Mouse (Mus musculus) forebrain, embryonic 11.5 days (tissue): ENCODE measurements around the gene Galnt12. TPM values are rescaled to one million over a fixed set of nuclear protein-coding genes. Genes with fewer than 3 reads are reported as not detected.

Experiments
- ATAC-seq: fragments of 200-750 bp; cut with Nextera tagmentation; replicated peaks from 2 replicates; pipeline ENCODE4 v1.8.0; 2017; ENCODE audit warnings: moderate TSS enrichment; ENCODE audit not compliant: low FRiP score
- DNase-seq: peaks from one replicate; pipeline ENCODE4 v3.0.0-alpha.2; 2017; ENCODE audit warnings: low spot score
- H3K27ac ChIP-seq: fragments of 300-500 bp; sonication (generic); 2 replicates; pipeline ENCODE4 v1.5.1; 2014; ENCODE audit warnings: low read depth, low read length
- H3K27me3 ChIP-seq: fragments of 300-500 bp; sonication (generic); 2 replicates; pipeline ENCODE4 v1.6.1; 2014; ENCODE audit warnings: mild to moderate bottlenecking, low read length, mixed read lengths; ENCODE audit not compliant: control insufficient read depth, insufficient read depth
- H3K36me3 ChIP-seq: fragments of 300-500 bp; sonication (generic); 2 replicates; pipeline ENCODE4 v1.6.1; 2014; ENCODE audit warnings: mild to moderate bottlenecking, low read length, moderate library complexity, mixed read lengths; ENCODE audit not compliant: control insufficient read depth, insufficient read depth
- H3K4me1 ChIP-seq: fragments of 300-500 bp; sonication (generic); replicated peaks from 2 replicates; pipeline ENCODE4 v1.6.1; 2014; ENCODE audit warnings: low read length, mixed read lengths; ENCODE audit not compliant: control insufficient read depth, insufficient read depth
- H3K4me2 ChIP-seq: fragments of 300-500 bp; sonication (generic); 2 replicates; pipeline ENCODE4 v1.6.1; 2014; ENCODE audit warnings: low read depth, mild to moderate bottlenecking, low read length, moderate library complexity, mixed read lengths; ENCODE audit not compliant: severe bottlenecking
- H3K4me3 ChIP-seq: fragments of 300-500 bp; sonication (generic); 2 replicates; pipeline ENCODE4 v1.5.1; 2014; ENCODE audit warnings: low read depth, low read length
- H3K9ac ChIP-seq: fragments of 300-500 bp; sonication (generic); 2 replicates; pipeline ENCODE4 v1.6.1; 2014; ENCODE audit warnings: low read length
- H3K9me3 ChIP-seq: fragments of 300-500 bp; sonication (generic); 2 replicates; pipeline ENCODE4 v1.6.1; 2016; ENCODE audit warnings: low read length, mixed read lengths; ENCODE audit not compliant: control insufficient read depth
- WGBS: fragments of 180-500 bp; shearing (Covaris S2); extraction: QIAGEN DNeasy Blood & Tissue Kit; methylation state at CpG from one replicate; pipeline ENCODE4 v1.1.7; 2014; 5-methylcytosine and 5-hydroxymethylcytosine counted together
- polyA plus RNA-seq: library from polyadenylated mRNA; unstranded; fragments of >200 nt; fragmentation: Nextera tagmentation; extraction: Ambion mirVana; gene quantifications from 2 replicates; pipeline ENCODE4 v1.2.1, GENCODE M21; 2014

The Galnt12 gene
- polyA plus RNA-seq, 1 experiment from 2014 or later = 12.4 TPM

DNA sequence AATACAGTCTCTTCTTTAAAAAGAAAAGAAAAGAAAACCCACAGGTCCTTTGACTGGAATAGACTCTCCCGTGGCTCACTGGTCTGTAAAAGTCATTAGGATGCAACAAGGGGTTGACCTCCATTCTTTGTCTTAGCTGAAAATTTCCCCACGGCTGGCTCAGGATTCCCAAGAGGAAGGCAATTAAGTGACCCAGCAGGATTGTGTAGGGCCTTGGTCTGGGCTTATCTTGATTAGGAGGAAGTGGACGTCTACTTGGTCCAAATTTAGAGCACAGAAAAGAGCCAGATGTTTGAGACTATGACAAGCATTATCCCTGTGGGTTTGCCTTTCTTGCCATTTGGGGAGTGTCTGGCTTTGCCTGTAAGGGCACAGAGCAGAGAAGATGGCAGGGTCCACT is 58.3 kb downstream of the Galnt12 start:
- no peak for DNase-seq
- no peak overlapping the region for H3K4me3 ChIP-seq
- no peaks in the 10 kb centered on the region for H3K36me3 ChIP-seq
- WGBS = 19% methylated on average over 3 of the region's 3 CpGs
- H3K27ac ChIP-seq = no peak overlapping the region
- H3K27me3 ChIP-seq = no peaks in the 10 kb centered on the region
- H3K4me2 ChIP-seq = no peak overlapping the region
- ATAC-seq = no peak
- no peak overlapping the region for H3K9ac ChIP-seq
- H3K4me1 ChIP-seq = no peaks in the 10 kb centered on the region
- H3K9me3 ChIP-seq = no peaks in the 10 kb centered on the region

DNA sequence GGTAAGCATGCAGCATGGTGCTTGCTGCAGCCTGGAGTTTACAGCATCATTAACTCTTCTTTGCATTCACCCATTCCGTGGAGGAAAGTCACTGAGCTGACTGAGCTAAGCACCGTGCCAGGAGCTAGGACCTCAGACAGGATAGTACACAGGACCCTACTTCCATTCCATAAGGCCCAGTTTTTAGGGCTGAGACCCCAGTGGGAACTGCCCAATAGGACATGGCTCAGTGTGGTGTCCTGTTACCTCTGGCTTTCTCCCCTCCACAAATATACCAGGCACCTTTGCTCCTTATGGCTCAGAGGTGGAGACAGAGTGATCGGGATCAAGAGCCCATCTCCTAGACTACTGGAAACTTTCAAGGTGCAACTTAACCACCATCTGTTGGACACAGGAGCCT is 59.1 kb downstream of the Galnt12 start:
- H3K4me3 ChIP-seq = no peak overlapping the region
- H3K4me2 ChIP-seq = no peak overlapping the region
- ATAC-seq (no peak), DNase-seq (no peak)
- no peaks in the 10 kb centered on the region for H3K4me1 ChIP-seq
- 95% methylated on average over 3 of the region's 3 CpGs for WGBS
- H3K36me3 ChIP-seq = no peaks in the 10 kb centered on the region
- no peak overlapping the region for H3K27ac ChIP-seq
- H3K9me3 ChIP-seq = no peaks in the 10 kb centered on the region
- no peaks in the 10 kb centered on the region for H3K27me3 ChIP-seq
- no peak overlapping the region for H3K9ac ChIP-seq

DNA sequence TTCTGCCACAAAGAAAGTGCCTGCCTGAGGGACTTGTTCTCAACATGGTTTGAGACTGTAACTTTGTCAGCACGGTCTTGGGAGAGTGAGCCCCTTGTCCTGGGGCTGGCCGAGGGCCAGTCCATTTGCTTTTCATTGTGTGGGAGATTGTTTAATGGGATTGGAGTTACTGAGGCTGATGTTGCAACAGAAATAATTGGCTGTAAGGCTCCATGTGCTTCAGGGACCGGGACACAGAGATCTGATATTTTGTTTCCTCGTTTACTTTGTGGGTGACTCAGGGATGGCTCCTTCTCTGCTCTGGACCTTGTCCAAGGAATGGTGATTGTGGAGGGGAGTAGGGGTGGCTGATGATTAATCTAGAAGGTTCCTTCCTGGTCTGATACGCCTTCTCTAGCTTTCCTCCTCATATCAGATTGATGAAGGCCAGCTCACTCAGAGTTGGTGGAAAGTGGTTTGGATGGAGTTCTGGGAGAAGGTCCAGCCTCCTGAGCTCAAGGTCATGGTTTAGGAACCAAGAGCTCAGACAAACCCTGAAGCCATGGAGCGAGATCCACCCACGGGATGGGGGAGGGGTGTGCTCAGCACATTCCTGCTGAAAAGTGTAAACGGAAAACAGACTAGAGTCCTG is 60.0 kb downstream of the Galnt12 start:
- Histone ChIP-seq H3K9me3 (no peaks in the 10 kb centered on the region), H3K4me3 (no peak overlapping the region), H3K9ac (no peak overlapping the region), H3K4me1 (no peaks in the 10 kb centered on the region), H3K27me3 (no peaks in the 10 kb centered on the region), H3K4me2 (no peak overlapping the region), H3K27ac (no peak overlapping the region), H3K36me3 (no peaks in the 10 kb centered on the region)
- no peak for ATAC-seq
- DNase-seq = no peak
- 81% methylated on average over 8 of the region's 8 CpGs for WGBS

DNA sequence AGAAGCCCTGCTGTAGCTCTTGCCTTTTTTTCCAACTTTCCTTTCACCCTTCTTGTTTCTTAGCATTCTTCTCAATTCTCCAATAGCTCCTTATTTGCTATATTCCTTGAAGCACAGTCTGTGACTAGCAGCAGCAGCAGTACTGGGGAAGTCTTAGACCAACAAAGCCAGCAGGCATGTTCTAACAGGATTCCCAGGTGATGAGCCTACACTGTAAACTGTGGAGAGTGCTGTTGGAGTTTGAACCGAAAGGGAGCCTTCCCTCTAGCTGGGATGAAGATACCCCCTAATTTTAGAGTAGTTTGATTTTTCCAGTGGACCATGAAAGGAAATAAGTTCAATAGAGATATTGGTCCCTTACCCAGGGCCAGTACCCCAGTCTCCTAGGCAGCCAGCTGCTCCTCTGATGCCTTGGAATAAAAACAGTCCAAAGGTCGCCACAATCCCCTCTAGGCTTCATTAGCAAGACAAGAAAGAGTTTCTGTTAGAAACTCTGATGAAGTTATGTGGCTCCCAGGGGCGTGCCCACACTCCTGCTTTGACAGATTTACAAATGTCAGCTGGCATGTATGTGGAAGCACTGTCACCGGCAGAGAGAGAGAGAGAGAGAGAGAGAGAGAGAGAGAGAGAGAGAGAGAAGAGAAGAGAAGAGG is 69.5 kb downstream of the Galnt12 start:
- Histone ChIP-seq H3K4me2 (no peak overlapping the region), H3K4me3 (no peak overlapping the region), H3K27me3 (no peaks in the 10 kb centered on the region), H3K9ac (no peak overlapping the region), H3K9me3 (no peaks in the 10 kb centered on the region; the same call in 1 of the 2 replicates), H3K36me3 (no peaks in the 10 kb centered on the region), H3K4me1 (0 out of 2 replicates have a peak, but pooled peaks cover 2% of the 10 kb centered on the region), H3K27ac (no peak overlapping the region)
- ATAC-seq (no peak), DNase-seq (no peak)
- WGBS = 11% methylated on average over 3 of the region's 4 CpGs

DNA sequence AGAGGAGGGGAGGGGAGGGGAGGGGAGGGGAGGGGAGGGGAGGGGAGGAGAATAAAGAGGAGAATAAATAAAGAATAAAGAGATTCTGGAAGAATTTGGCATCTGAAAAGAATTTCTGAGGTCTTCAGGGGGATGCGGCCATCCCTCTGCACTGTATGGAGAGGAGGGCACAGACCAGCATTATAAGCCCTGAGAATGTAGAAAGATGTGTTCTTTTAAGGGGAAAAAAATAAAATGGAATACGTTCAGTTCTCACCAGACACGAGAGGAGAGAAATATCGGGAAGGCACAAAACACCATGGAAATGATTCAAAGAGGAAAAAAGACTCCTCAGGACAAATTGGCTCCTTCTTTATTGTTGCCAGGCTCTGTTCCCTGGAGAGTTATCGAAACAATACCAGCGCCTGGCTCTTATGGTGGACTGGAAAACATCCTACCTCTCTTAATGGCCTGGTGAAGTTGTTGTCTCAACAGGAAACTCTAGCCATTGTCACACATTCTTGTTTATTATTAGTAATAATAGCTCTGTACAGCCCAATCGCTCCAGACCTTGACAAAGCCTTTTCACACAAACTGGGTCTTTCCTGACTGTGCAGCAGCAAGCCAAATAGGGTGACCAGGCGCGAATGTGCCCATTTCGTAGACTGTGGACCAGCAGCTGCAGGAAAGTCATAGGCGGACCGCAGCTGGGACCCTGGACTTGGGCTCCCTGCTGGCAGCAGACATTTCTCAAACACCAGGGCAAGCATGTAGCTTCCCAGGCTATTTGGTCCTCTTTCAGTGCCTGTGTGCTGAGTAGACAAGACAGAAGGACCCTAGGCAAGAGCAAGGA is 70.3 kb downstream of the Galnt12 start:
- no peak overlapping the region for H3K27ac ChIP-seq
- 66% methylated on average over 12 of the region's 12 CpGs for WGBS
- no peak overlapping the region for H3K4me3 ChIP-seq
- H3K9ac ChIP-seq = no peak overlapping the region
- no peak overlapping the region for H3K4me2 ChIP-seq
- H3K9me3 ChIP-seq = no peaks in the 10 kb centered on the region; the same call in 1 of the 2 replicates
- no peak for ATAC-seq
- H3K27me3 ChIP-seq = no peaks in the 10 kb centered on the region
- H3K36me3 ChIP-seq = no peaks in the 10 kb centered on the region
- DNase-seq = no peak
- H3K4me1 ChIP-seq = 0 out of 2 replicates have a peak, but pooled peaks cover 2% of the 10 kb centered on the region

DNA sequence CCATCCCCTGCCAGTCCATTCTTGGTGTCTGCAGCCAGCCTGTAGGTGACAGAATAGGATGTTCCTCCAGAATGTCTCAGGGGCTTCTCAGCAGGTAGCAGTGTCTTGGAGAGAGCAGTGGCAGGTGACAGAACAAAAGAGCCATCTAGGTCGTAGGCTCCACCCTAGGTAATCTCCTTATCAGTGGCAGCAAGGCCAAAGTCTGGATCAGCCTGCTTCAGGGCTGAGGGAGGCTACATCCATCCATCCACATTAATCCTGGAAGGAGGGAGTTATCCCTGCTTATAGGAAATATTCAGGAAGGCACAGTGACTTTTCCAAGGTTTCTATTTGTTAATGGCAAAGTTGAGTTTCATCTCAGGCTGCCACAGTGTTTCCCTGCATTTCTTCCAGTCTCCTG is 80.6 kb downstream of the Galnt12 start:
- WGBS = 35% methylated on average over 1 of the region's 1 CpGs
- H3K27ac ChIP-seq = no peak overlapping the region
- no peak for DNase-seq

More for the DNA sequence above, 80.6 kb downstream of the Galnt12 start:
- no peaks in the 10 kb centered on the region for H3K9me3 ChIP-seq
- no peak overlapping the region for H3K4me2 ChIP-seq
- H3K27me3 ChIP-seq = no peaks in the 10 kb centered on the region
- no peaks in the 10 kb centered on the region for H3K36me3 ChIP-seq
- no peak overlapping the region for H3K9ac ChIP-seq
- no peak for ATAC-seq
- no peak overlapping the region for H3K4me3 ChIP-seq
- no peaks in the 10 kb centered on the region for H3K4me1 ChIP-seq

Other genes starting within 250 kb of the Galnt12 start
- 0.27 and 0.52 TPM in 2 replicates for gene Gabbr2, start 100.0 kb upstream of the Galnt12 start, polyA plus RNA-seq
- 4.3 and 4.4 TPM in 2 replicates for gene Anks6, start 34.5 kb upstream of the Galnt12 start, polyA plus RNA-seq
- 6.6 and 7.0 TPM in 2 replicates for gene Col15a1, start 116.3 kb downstream of the Galnt12 start, polyA plus RNA-seq